Mouse (Mus musculus) midbrain, embryonic 14.5 days (tissue): Measurements from ENCODE around the gene Ttc23l. TPM values are rescaled to one million over a fixed set of nuclear protein-coding genes. Genes with fewer than 3 reads are reported as not detected.

Experiments
- polyA plus RNA-seq: library from polyadenylated mRNA; unstranded; fragments of >200 nt; fragmentation: Nextera tagmentation; extraction: Ambion mirVana; gene quantifications from 2 replicates; pipeline ENCODE4 v1.2.1, GENCODE M21; 2014

Gene Ttc23l
- polyA plus RNA-seq, 1 experiment from 2014 or later, result not detected

Other genes with a start within 250 kb of the Ttc23l start
- not detected in 2 replicates for gene Gm21973, start 233.3 kb downstream of the Ttc23l start, polyA plus RNA-seq
- gene Agxt2, start 200.1 kb downstream of the Ttc23l start, polyA plus RNA-seq, result not detected in 2 replicates
- gene Dnajc21, start 88.2 kb downstream of the Ttc23l start, polyA plus RNA-seq, result 10.4 and 12.3 TPM in 2 replicates
- gene Brix1, start 72.7 kb downstream of the Ttc23l start, polyA plus RNA-seq, result 71.9 and 73.3 TPM in 2 replicates
- gene Rad1, start 72.7 kb downstream of the Ttc23l start, polyA plus RNA-seq, result 13.5 and 19.7 TPM in 2 replicates
- gene Rai14, start 156.0 kb upstream of the Ttc23l start, polyA plus RNA-seq, result 10.5 and 20.5 TPM in 2 replicates